Mouse (Mus musculus) liver, postnatal 0 days (tissue): ENCODE data around the gene Apex1. TPM values are rescaled to one million over a fixed set of nuclear protein-coding genes. Genes with fewer than 3 reads are reported as not detected.
A peak's percentile ranks its signal among the peaks of the same experiment; 100 is the strongest.

ENCODE experiments used
- ATAC-seq: fragments of 200-750 bp; cut with Nextera tagmentation; 2 replicates; pipeline ENCODE4 v1.8.0; 2017; ENCODE audit warnings: mild to moderate bottlenecking, moderate library complexity
- DNase-seq: peaks from one replicate; pipeline ENCODE4 v3.0.0-alpha.2; 2016
- H3K27ac ChIP-seq: fragments of 300-500 bp; sonication (generic); 2 replicates; pipeline ENCODE4 v1.5.1; 2014; ENCODE audit warnings: antibody characterized with exemption, moderate library complexity, mild to moderate bottlenecking, low read depth
- H3K27me3 ChIP-seq: fragments of 300-500 bp; sonication (generic); 2 replicates; pipeline ENCODE4 v1.6.1; 2014; ENCODE audit warnings: low read length, control low read depth, mixed read lengths; ENCODE audit not compliant: insufficient read depth
- H3K36me3 ChIP-seq: fragments of 300-500 bp; sonication (generic); replicated peaks from 2 replicates; pipeline ENCODE4 v1.6.1; 2014; ENCODE audit warnings: mild to moderate bottlenecking, control low read depth, low read length, moderate library complexity, mixed read lengths; ENCODE audit not compliant: insufficient read depth
- H3K4me1 ChIP-seq: fragments of 300-500 bp; sonication (generic); 2 replicates; pipeline ENCODE4 v1.6.1; 2014; ENCODE audit warnings: antibody characterized with exemption, mild to moderate bottlenecking, control low read depth; ENCODE audit not compliant: insufficient read depth
- H3K4me2 ChIP-seq: fragments of 300-500 bp; sonication (generic); 2 replicates; pipeline ENCODE4 v1.6.1; 2014; ENCODE audit warnings: low read depth, mild to moderate bottlenecking, low read length, moderate library complexity, mixed read lengths
- H3K4me3 ChIP-seq: fragments of 300-500 bp; sonication (generic); 2 replicates; pipeline ENCODE4 v1.5.1; 2014; ENCODE audit warnings: low read depth, low read length
- H3K9ac ChIP-seq: fragments of 300-500 bp; sonication (generic); replicated peaks from 2 replicates; pipeline ENCODE4 v1.6.1; 2014; ENCODE audit warnings: mild to moderate bottlenecking, moderate library complexity
- H3K9me3 ChIP-seq: fragments of 300-500 bp; sonication (generic); 2 replicates; pipeline ENCODE4 v1.6.1; 2016; ENCODE audit warnings: mild to moderate bottlenecking, control low read depth, low read length, mixed read lengths
- CTCF ChIP-seq: sonication (generic); IDR thresholded peaks from 2 replicates; pipeline ENCODE4 v1.5.1; 2016; ENCODE audit warnings: antibody characterized with exemption, low read depth
- EP300 ChIP-seq: IDR thresholded peaks from 2 replicates; pipeline ENCODE4 v1.6.1; 2016; ENCODE audit warnings: antibody characterized with exemption, low read depth, mild to moderate bottlenecking
- WGBS: fragments of 180-500 bp; shearing (Covaris S2); extraction: QIAGEN DNeasy Blood & Tissue Kit; methylation state at CpG from one replicate; pipeline ENCODE4 v1.1.7; 2014; ENCODE audit not compliant: insufficient replicate concordance; 5-methylcytosine and 5-hydroxymethylcytosine counted together
- polyA plus RNA-seq: library from polyadenylated mRNA; unstranded; fragments of >200 nt; fragmentation: Nextera tagmentation; extraction: Ambion mirVana; gene quantifications from 2 replicates; pipeline ENCODE4 v1.2.1, GENCODE M21; 2015

Apex1 gene
- 58.0 and 60.1 TPM in 2 replicates for polyA plus RNA-seq

DNA sequence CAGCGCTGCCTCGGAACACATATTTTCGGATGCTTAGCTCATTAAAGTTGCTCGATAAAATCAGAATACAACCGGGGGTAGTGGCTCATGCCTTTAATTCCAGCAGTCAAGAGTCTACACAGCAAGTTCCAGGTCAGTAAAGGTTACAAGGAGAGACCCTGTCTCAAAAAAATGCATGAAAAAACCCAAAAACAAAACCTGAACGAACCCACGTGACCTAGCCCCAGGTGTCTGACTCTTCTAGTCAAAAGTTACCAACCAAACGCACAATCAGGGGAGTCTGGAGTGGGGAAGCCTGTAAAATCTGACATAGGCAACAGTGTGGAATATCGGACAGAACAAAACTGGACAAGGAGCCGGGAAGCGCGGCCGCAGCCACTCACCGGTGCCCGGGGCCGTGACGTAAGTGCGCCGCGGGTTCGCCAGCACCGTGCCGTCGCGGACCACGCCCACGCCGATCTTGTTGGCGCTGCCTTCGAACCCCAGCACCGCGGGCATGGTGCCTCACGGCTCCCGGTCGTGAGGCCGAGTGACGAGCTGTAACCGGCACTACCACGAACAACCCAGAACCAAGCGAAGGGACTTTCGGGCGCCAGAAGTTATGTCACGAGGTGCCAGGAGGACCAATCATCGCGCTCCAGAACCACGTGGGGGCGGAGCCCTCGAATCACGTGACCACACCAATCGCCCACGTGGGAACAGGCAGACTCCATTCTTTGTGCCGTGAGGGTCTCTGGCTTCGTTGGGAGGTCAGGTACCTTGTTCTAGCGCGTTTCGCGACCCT is at the start of gene Apex1, which contains the start of gene Osgep:
Apex1 (plus strand) TSS at position 688 of the 784 bp plus-strand sequence.
Osgep (minus strand) TSS at position 613 of the 784 bp plus-strand sequence.
- peak; percentile 93 for ATAC-seq
- Histone ChIP-seq H3K27me3 (no peaks in the 10 kb centered on the region), H3K4me3 (peak within 1 kb of the TSS; percentile 76), H3K9me3 (no peaks in the 10 kb centered on the region), H3K9ac (peak within 1 kb of the TSS; percentile 81), H3K4me2 (peak within 1 kb of the TSS; percentile 93), H3K27ac (peak within 1 kb of the TSS; percentile 95), H3K4me1 (peaks cover 9% of the 10 kb centered on the region), H3K36me3 (peaks cover 35% of the 10 kb centered on the region)
- DNase-seq: peak; percentile 98
- TF ChIP-seq EP300 (no peak), CTCF (no peak)
- under 1% methylated on average over 57 of the region's 57 CpGs for WGBS

DNA sequence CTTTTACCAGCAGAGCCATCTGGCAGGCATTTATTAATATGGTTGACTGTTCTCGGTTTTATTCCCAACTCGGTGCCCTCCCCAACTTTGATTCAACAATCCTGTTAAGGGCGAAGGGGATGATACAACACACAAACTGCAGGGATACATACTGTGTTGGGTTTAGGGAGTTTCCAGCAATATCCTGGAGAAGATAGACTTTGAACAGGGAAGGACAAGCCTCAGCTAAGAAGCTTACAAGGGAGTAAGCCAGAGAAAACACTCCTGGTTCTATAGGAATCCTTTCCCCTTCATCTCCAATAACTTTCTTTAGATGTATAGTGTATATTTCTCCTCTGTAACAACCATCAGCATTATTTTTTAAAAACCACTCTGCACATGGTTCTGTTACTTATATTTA is 49.6 kb upstream of the Apex1 start:
- no peak for ATAC-seq
- Histone ChIP-seq H3K27ac (no peak overlapping the region), H3K4me3 (no peak overlapping the region), H3K9me3 (no peaks in the 10 kb centered on the region), H3K27me3 (no peaks in the 10 kb centered on the region), H3K4me1 (peaks cover 6% of the 10 kb centered on the region; the same call in 1 of the 2 replicates), H3K36me3 (no peaks in the 10 kb centered on the region), H3K4me2 (no peak overlapping the region), H3K9ac (no peak overlapping the region)
- TF ChIP-seq CTCF (no peak), EP300 (no peak)
- no peak for DNase-seq
- WGBS: 82% methylated on average over 3 of the region's 3 CpGs

DNA sequence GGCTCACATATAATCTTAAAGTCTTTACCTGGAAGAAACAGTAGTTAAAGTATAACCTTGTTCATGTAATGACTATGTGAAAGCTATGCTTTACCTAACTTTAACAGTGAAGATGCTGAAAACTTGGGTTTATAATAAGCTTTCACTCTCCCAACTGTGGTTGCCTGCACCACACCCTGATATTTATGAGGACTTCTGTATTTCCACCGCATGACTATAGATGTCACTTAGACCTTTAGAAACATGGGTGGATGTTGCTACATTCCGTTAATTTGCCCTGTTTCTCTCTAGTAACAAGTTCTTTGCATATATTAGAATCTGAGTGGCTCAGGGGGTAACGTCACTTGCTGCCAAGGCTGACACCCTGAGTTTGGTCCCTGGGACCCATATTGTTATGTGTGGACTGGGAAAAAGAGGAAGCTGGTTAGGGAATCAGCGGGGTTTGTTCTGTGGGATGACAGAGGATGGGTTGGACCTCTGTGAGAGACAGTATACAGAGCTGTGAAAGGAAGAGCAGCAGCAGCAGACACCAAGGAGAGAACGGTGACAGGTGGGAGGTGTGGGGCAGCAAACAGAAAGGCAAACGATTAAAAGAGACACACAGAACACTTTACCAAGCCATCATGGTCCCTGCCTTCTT is 49.1 kb upstream of the Apex1 start:
- no peak overlapping the region for H3K27ac ChIP-seq
- H3K9me3 ChIP-seq: no peaks in the 10 kb centered on the region
- DNase-seq (no peak), ATAC-seq (no peak)
- H3K4me1 ChIP-seq: peaks cover 3% of the 10 kb centered on the region; the same call in 1 of the 2 replicates
- no peak overlapping the region for H3K9ac ChIP-seq
- TF ChIP-seq EP300 (no peak), CTCF (no peak)
- WGBS: 67% methylated on average over 6 of the region's 6 CpGs
- H3K4me2 ChIP-seq: no peak overlapping the region
- no peak overlapping the region for H3K4me3 ChIP-seq
- no peaks in the 10 kb centered on the region for H3K36me3 ChIP-seq
- H3K27me3 ChIP-seq: no peaks in the 10 kb centered on the region

DNA sequence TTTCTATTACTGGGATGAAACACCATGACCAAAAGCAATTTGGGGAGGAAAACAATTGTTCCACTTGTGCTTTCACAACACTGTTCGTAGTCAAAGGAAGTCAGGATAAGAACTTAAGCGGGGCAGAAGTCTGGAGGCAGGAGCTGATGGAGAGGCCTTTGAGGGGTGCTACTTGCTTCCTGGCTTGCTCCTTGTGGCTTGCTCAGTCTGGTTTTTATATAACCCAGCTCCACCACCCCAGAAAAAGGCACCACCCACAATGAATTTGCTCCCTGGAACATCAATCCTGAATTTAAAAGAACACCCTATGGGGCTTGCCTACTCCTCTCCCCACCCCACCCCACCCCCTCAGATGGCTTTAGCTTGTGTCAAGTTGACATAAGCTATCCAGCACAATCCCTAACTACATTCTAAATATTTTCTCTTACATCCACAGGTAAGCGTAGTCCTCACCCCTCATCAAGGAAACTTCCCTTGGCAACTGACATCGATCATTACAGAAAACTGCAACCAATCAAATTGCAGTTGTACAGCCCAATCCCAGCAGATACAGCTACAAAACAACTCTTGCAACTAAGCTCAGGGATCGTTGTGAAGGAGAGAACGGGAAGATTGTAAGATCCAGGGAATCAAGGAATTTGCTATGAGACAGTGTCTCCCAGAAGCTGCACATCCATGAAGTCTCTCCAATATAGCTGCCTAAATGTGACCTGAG is 48.4 kb upstream of the Apex1 start:
- no peaks in the 10 kb centered on the region for H3K9me3 ChIP-seq
- no peak overlapping the region for H3K4me3 ChIP-seq
- no peak overlapping the region for H3K9ac ChIP-seq
- no peak overlapping the region for H3K4me2 ChIP-seq
- no peak for TF ChIP-seq EP300
- no peak for TF ChIP-seq CTCF
- H3K27me3 ChIP-seq: no peaks in the 10 kb centered on the region
- H3K27ac ChIP-seq: no peak overlapping the region
- H3K36me3 ChIP-seq: no peaks in the 10 kb centered on the region
- DNase-seq: no peak
- no peak for ATAC-seq
- no peaks in the 10 kb centered on the region for H3K4me1 ChIP-seq
- 79% methylated on average over 6 of the region's 6 CpGs for WGBS

DNA sequence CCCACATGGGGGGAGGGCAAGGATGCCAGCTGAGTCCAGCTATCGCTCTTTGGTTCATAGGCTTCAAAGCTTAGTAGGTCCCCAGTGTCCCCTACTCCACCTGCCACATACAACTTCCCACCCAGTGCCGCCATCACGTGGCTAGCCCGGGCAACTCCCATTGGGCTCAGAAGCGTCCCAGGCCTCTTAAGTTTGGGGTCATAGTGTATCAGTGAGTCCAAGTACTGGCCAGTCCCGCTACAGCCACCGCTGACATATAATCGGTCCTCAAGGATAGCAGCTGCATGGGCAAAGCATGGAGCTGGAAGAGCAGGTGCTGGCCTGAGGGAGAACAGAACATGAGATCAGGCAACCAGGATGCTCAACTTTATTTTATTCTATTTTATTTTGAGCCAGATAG is 33.1 kb upstream of the Apex1 start:
- ATAC-seq (no peak), DNase-seq (no peak)
- WGBS: 88% methylated on average over 8 of the region's 8 CpGs
- Histone ChIP-seq H3K36me3 (no peaks in the 10 kb centered on the region), H3K4me3 (no peak overlapping the region), H3K9ac (no peak overlapping the region), H3K9me3 (no peaks in the 10 kb centered on the region), H3K27ac (no peak overlapping the region), H3K27me3 (no peaks in the 10 kb centered on the region), H3K4me2 (no peak overlapping the region), H3K4me1 (peaks cover 4% of the 10 kb centered on the region)
- TF ChIP-seq CTCF (no peak), EP300 (no peak)

DNA sequence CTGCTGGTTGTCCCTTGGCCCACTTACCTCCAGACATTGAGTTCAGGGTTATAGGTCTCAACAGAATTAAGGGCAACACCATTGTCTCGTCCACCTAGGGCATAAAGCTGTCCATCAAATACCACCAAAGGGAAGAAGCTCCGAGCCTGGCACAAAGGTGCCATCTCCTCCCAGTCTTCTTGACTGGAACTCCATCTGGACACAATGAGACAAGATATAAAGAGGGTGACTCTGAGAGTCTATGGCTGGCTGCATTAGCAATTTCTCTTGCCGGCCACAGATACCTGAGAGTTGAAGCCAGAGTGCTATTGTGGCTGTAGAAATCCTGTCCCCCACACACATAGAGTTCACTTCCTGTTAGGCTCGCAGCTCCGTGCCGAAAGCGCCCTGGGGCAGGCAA is 32.7 kb upstream of the Apex1 start:
- WGBS: 72% methylated on average over 7 of the region's 7 CpGs
- no peak for DNase-seq
- no peak overlapping the region for H3K9ac ChIP-seq
- H3K4me2 ChIP-seq: no peak overlapping the region
- no peak overlapping the region for H3K4me3 ChIP-seq
- H3K4me1 ChIP-seq: peaks cover 8% of the 10 kb centered on the region
- no peaks in the 10 kb centered on the region for H3K36me3 ChIP-seq
- no peak for TF ChIP-seq CTCF
- TF ChIP-seq EP300: no peak
- ATAC-seq: no peak
- H3K9me3 ChIP-seq: no peaks in the 10 kb centered on the region
- H3K27me3 ChIP-seq: no peaks in the 10 kb centered on the region
- no peak overlapping the region for H3K27ac ChIP-seq
